Mouse (Mus musculus): ENCODE measurements at regions not wholly inside any gene's neighbourhood (a gene's known extent, or its start where the extent isn't known, plus 50 kb on each side); places are given as distances from the start of the nearest gene placed in this dataset.

- TF ChIP-seq CTCF (IDR thresholded peaks at IDR 0.05) (no peak), EP300 (IDR thresholded peaks at IDR 0.05) (no peak)
Measured at GRCm38 (mm10) chr6:7496766-7497165, 57.9 kb upstream of the Tac1 start.
